Mouse (Mus musculus): ENCODE data around the gene Dtd2. TPM values are rescaled to one million over a fixed set of nuclear protein-coding genes. Genes with fewer than 3 reads are reported as not detected.

The Dtd2 gene
- polyA plus RNA-seq, 1 experiment from 2014 or later = 19.7 TPM

- Histone ChIP-seq H3K4me3 (no peak overlapping the region), H3K9ac (no peak overlapping the region), H3K27me3 (no peaks in the 10 kb centered on the region), H3K36me3 (0 out of 2 replicates have a peak, but pooled peaks cover 2% of the 10 kb centered on the region), H3K4me2 (no peak overlapping the region), H3K9me3 (no peaks in the 10 kb centered on the region), H3K27ac (replicated peaks) (no peak overlapping the region), H3K4me1 (replicated peaks) (no peaks in the 10 kb centered on the region)
- ATAC-seq (ENCODE audit: low FRiP score, low read depth) = no peak
- 97% methylated on average over 1 of the region's 1 CpGs for whole genome bisulfite sequencing
Measured at GRCm38 (mm10) chr12:51983625-51984024, 22.7 kb downstream of the Dtd2 start.

GRCm38 (mm10) chr12:51976531-51976930 lies 29.8 kb downstream of the Dtd2 start:
- Histone ChIP-seq H3K9me3 (no peaks in the 10 kb centered on the region), H3K4me1 (replicated peaks) (peaks cover 3% of the 10 kb centered on the region; the same call in 1 of the 2 replicates), H3K36me3 (no peaks in the 10 kb centered on the region), H3K27me3 (no peaks in the 10 kb centered on the region), H3K4me2 (no peak overlapping the region), H3K9ac (no peak overlapping the region), H3K4me3 (no peak overlapping the region), H3K27ac (replicated peaks) (no peak overlapping the region)
- no peak for ATAC-seq (ENCODE audit: low FRiP score, low read depth)
- 75% methylated on average over 9 of the region's 9 CpGs for WGBS

- Histone ChIP-seq H3K9ac (no peak overlapping the region), H3K4me2 (no peak overlapping the region), H3K9me3 (no peaks in the 10 kb centered on the region), H3K27me3 (no peaks in the 10 kb centered on the region), H3K36me3 (no peaks in the 10 kb centered on the region), H3K27ac (replicated peaks) (no peak overlapping the region), H3K4me1 (replicated peaks) (peaks cover 15% of the 10 kb centered on the region), H3K4me3 (no peak overlapping the region)
- 100% methylated on average over 1 of the region's 1 CpGs for WGBS
- ATAC-seq (ENCODE audit: low FRiP score, low read depth) = no peak
Measured at GRCm38 (mm10) chr12:51974381-51974780, 31.9 kb downstream of the Dtd2 start.

- WGBS = 96% methylated on average over 5 of the region's 5 CpGs
- H3K27ac ChIP-seq (replicated peaks) = no peak overlapping the region
- H3K4me3 ChIP-seq = no peak overlapping the region
- peaks cover 15% of the 10 kb centered on the region for H3K4me1 ChIP-seq (replicated peaks)
- H3K4me2 ChIP-seq = no peak overlapping the region
- H3K36me3 ChIP-seq = no peaks in the 10 kb centered on the region
- H3K9ac ChIP-seq = no peak overlapping the region
- H3K27me3 ChIP-seq = no peaks in the 10 kb centered on the region
- no peaks in the 10 kb centered on the region for H3K9me3 ChIP-seq
- ATAC-seq (ENCODE audit: low FRiP score, low read depth) = no peak
Measured at GRCm38 (mm10) chr12:51972269-51973065, 33.8 kb downstream of the Dtd2 start.

GRCm38 (mm10) chr12:51971070-51971664 lies 35.1 kb downstream of the Dtd2 start, which contains the start of gene Heatr5a:
Heatr5a (minus strand) TSS chr12:51971321.
- peak within 1 kb of the TSS; percentile 67 for H3K4me2 ChIP-seq
- no peaks in the 10 kb centered on the region for H3K36me3 ChIP-seq
- peak; percentile 96 for ATAC-seq (ENCODE audit: low FRiP score, low read depth)
- WGBS = under 1% methylated on average over 38 of the region's 53 CpGs
- peak within 1 kb of the TSS; percentile 98 for H3K4me3 ChIP-seq
- peak within 1 kb of the TSS; percentile 84 for H3K27ac ChIP-seq (replicated peaks)
- no peaks in the 10 kb centered on the region for H3K9me3 ChIP-seq
- no peaks in the 10 kb centered on the region for H3K27me3 ChIP-seq
- H3K4me1 ChIP-seq (replicated peaks) = peaks cover 15% of the 10 kb centered on the region
- peak within 1 kb of the TSS; percentile 82 for H3K9ac ChIP-seq

- WGBS = 1% methylated on average over 35 of the region's 35 CpGs
- Histone ChIP-seq H3K27ac (replicated peaks) (peak overlapping the region; percentile 84), H3K9me3 (no peaks in the 10 kb centered on the region), H3K36me3 (no peaks in the 10 kb centered on the region), H3K9ac (peak overlapping the region; percentile 82), H3K27me3 (no peaks in the 10 kb centered on the region), H3K4me3 (peak overlapping the region; percentile 98), H3K4me2 (peak overlapping the region; percentile 67), H3K4me1 (replicated peaks) (peaks cover 15% of the 10 kb centered on the region)
- no peak for ATAC-seq (ENCODE audit: low FRiP score, low read depth)
Measured at GRCm38 (mm10) chr12:51970352-51971069, 35.8 kb downstream of the Dtd2 start.

GRCm38 (mm10) chr12:51969876-51970275 lies 36.4 kb downstream of the Dtd2 start:
- no peak overlapping the region for H3K27ac ChIP-seq (replicated peaks)
- H3K36me3 ChIP-seq = no peaks in the 10 kb centered on the region
- no peaks in the 10 kb centered on the region for H3K9me3 ChIP-seq
- H3K4me1 ChIP-seq (replicated peaks) = peaks cover 15% of the 10 kb centered on the region
- no peak for ATAC-seq (ENCODE audit: low FRiP score, low read depth)
- H3K27me3 ChIP-seq = no peaks in the 10 kb centered on the region
- WGBS = 29% methylated on average over 7 of the region's 7 CpGs
- peak overlapping the region; percentile 67 for H3K4me2 ChIP-seq
- peak overlapping the region; percentile 98 for H3K4me3 ChIP-seq
- no peak overlapping the region for H3K9ac ChIP-seq

GRCm38 (mm10) chr12:51969092-51969491 lies 37.2 kb downstream of the Dtd2 start:
- no peak overlapping the region for H3K9ac ChIP-seq
- H3K27me3 ChIP-seq = no peaks in the 10 kb centered on the region
- no peak overlapping the region for H3K27ac ChIP-seq (replicated peaks)
- WGBS = 80% methylated on average over 2 of the region's 2 CpGs
- no peaks in the 10 kb centered on the region for H3K36me3 ChIP-seq
- no peaks in the 10 kb centered on the region for H3K9me3 ChIP-seq
- no peak overlapping the region for H3K4me3 ChIP-seq
- H3K4me2 ChIP-seq = no peak overlapping the region
- H3K4me1 ChIP-seq (replicated peaks) = peaks cover 15% of the 10 kb centered on the region
- no peak for ATAC-seq (ENCODE audit: low FRiP score, low read depth)

- Histone ChIP-seq H3K4me1 (replicated peaks) (peaks cover 15% of the 10 kb centered on the region), H3K36me3 (no peaks in the 10 kb centered on the region), H3K9me3 (no peaks in the 10 kb centered on the region), H3K27me3 (no peaks in the 10 kb centered on the region), H3K27ac (replicated peaks) (no peak overlapping the region), H3K4me2 (no peak overlapping the region), H3K4me3 (no peak overlapping the region), H3K9ac (no peak overlapping the region)
- 82% methylated on average over 9 of the region's 9 CpGs for WGBS
- no peak for ATAC-seq (ENCODE audit: low FRiP score, low read depth)
Measured at GRCm38 (mm10) chr12:51967915-51968595, 38.2 kb downstream of the Dtd2 start.

GRCm38 (mm10) chr12:51957626-51958025 lies 48.7 kb downstream of the Dtd2 start:
- Histone ChIP-seq H3K4me2 (no peak overlapping the region), H3K27me3 (no peaks in the 10 kb centered on the region), H3K4me1 (replicated peaks) (no peaks in the 10 kb centered on the region), H3K27ac (replicated peaks) (no peak overlapping the region), H3K9ac (no peak overlapping the region), H3K4me3 (no peak overlapping the region), H3K9me3 (no peaks in the 10 kb centered on the region), H3K36me3 (peaks cover 18% of the 10 kb centered on the region)
- no peak for ATAC-seq (ENCODE audit: low FRiP score, low read depth)
- 79% methylated on average over 6 of the region's 6 CpGs for WGBS

GRCm38 (mm10) chr12:51952309-51952708 lies 54.0 kb downstream of the Dtd2 start:
- Histone ChIP-seq H3K9ac (no peak overlapping the region), H3K27me3 (no peaks in the 10 kb centered on the region), H3K27ac (replicated peaks) (no peak overlapping the region), H3K4me1 (replicated peaks) (no peaks in the 10 kb centered on the region), H3K9me3 (no peaks in the 10 kb centered on the region), H3K4me3 (no peak overlapping the region), H3K36me3 (peaks cover 52% of the 10 kb centered on the region), H3K4me2 (no peak overlapping the region)
- no peak for ATAC-seq (ENCODE audit: low FRiP score, low read depth)
- WGBS = 86% methylated on average over 10 of the region's 10 CpGs

Measured in hindbrain, embryonic 15.5 days (tissue).